Mouse (Mus musculus): ENCODE data around the gene Ccnb1.
A peak's percentile ranks its signal among the peaks of the same experiment; 100 is the strongest.
"Not testable (repeated sequence)": the region's sequence is repeated elsewhere in the genome, so short reads cannot be mapped to it uniquely, and the experiment has no call there.

Gene Ccnb1

GRCm38 (mm10) chr13:100774704-100775103 lies 11.7 kb downstream of the Ccnb1 start:
- no peak for DNase-seq (ENCODE audit: low read depth, low spot score)

GRCm38 (mm10) chr13:100755329-100755728 lies 31.0 kb downstream of the Ccnb1 start:
- DNase-seq (ENCODE audit: low read depth, low spot score): no peak

- DNase-seq (ENCODE audit: low read depth, low spot score): no peak
These were observed 32.2 kb downstream of the Ccnb1 start for GRCm38 (mm10) chr13:100754186-100754585.

- no peak for DNase-seq (ENCODE audit: low read depth, low spot score)
These were observed 33.4 kb downstream of the Ccnb1 start for GRCm38 (mm10) chr13:100753011-100753410.

- no peak for DNase-seq (ENCODE audit: low read depth, low spot score)
These were observed 33.8 kb downstream of the Ccnb1 start for GRCm38 (mm10) chr13:100752529-100752928.

GRCm38 (mm10) chr13:100751402-100751801 lies 35.0 kb downstream of the Ccnb1 start:
- no peak for DNase-seq (ENCODE audit: low read depth, low spot score)

- no peak for DNase-seq (ENCODE audit: low read depth, low spot score)
These were observed 35.6 kb downstream of the Ccnb1 start for GRCm38 (mm10) chr13:100750799-100751198.

GRCm38 (mm10) chr13:100748638-100749037 lies 37.7 kb downstream of the Ccnb1 start:
- DNase-seq (ENCODE audit: low read depth, low spot score): no peak

- DNase-seq (ENCODE audit: low read depth, low spot score): no peak
These were observed 40.3 kb downstream of the Ccnb1 start for GRCm38 (mm10) chr13:100746090-100746489.

- DNase-seq (ENCODE audit: low read depth, low spot score): peak; percentile 88
These were observed 42.2 kb downstream of the Ccnb1 start, which contains the start of gene Mrps36 for GRCm38 (mm10) chr13:100744036-100744744. Mrps36 (minus strand) TSS chr13:100744659.

- DNase-seq (ENCODE audit: low read depth, low spot score): no peak
These were observed 42.9 kb downstream of the Ccnb1 start for GRCm38 (mm10) chr13:100743346-100744035.

GRCm38 (mm10) chr13:100742831-100743230 lies 43.5 kb downstream of the Ccnb1 start:
- DNase-seq (ENCODE audit: low read depth, low spot score): no peak

- DNase-seq (ENCODE audit: low read depth, low spot score): no peak
These were observed 53.6 kb downstream of the Ccnb1 start for GRCm38 (mm10) chr13:100732756-100733155.

GRCm38 (mm10) chr13:100731462-100732046 lies 54.8 kb downstream of the Ccnb1 start:
- not testable (repeated sequence) for DNase-seq (ENCODE audit: low read depth, low spot score)

GRCm38 (mm10) chr13:100730861-100731176 lies 55.6 kb downstream of the Ccnb1 start, which contains the start of gene Cdk7:
Cdk7 (minus strand) TSS chr13:100730939.
- DNase-seq (ENCODE audit: low read depth, low spot score): peak; percentile 97

GRCm38 (mm10) chr13:100730153-100730860 lies 56.1 kb downstream of the Ccnb1 start:
- no peak for DNase-seq (ENCODE audit: low read depth, low spot score)

All from forelimb bud, embryonic 11.5 days (tissue).